Mouse (Mus musculus): Measurements from ENCODE around the gene Csf2rb.

Csf2rb gene

GRCm38 (mm10) chr15:78378556-78378955 lies 53.0 kb downstream of the Csf2rb start:
- no peak for DNase-seq (ENCODE audit: low spot score in 2 of 2)

DNA sequence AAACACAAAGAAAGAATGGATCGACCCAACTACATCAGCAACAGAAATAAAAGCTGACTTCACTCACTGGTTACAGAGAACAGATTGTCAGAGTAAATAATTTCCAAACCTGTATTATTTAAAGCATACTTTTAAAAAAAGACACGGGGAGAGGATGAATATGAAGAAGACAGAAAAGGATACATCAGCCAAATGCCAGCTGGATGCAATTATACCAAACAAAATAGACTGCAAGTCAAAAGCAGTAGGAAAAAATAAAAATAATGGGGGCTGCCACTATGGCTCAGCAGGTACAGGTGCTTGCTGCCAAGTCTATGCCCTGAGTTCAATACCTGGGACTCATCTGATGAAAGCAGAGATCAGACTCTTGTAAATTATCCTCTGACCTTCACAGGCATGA lies 54.7 kb downstream of the Csf2rb start:
- no peak for DNase-seq (ENCODE audit: low spot score in 2 of 2)

DNA sequence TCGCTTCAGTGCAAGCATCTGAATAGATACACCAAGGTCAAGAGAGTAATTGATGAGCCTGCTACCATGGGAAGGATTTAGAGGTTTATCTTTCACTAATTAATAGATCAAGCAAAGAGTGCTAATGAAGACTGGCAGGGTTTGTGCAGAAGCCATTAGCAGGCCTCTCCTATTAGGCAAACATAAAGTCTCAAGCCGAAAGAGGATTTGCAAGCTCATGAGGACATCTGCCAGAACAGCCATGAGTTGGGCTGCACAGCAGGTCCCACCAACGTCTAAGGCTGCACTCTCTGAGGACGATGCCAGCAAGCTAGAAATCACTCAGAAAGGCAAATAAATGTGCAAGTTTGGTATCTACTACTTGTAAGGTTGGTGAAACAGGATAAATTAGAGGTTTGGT lies 55.2 kb downstream of the Csf2rb start:
- DNase-seq (ENCODE audit: low spot score in 2 of 2), result peak in 1 of 2 experiments; percentile 29

GRCm38 (mm10) chr15:78382115-78382514 lies 56.6 kb downstream of the Csf2rb start:
- DNase-seq (ENCODE audit: low spot score in 2 of 2), result no peak

- peak in 1 of 2 experiments; percentile 59 for DNase-seq (ENCODE audit: low spot score in 2 of 2)
Observed at GRCm38 (mm10) chr15:78383450-78384219, 58.1 kb downstream of the Csf2rb start.

- DNase-seq (ENCODE audit: low spot score in 2 of 2), result peak in 1 of 2 experiments; percentile 51
Observed at GRCm38 (mm10) chr15:78384220-78385116, 58.9 kb downstream of the Csf2rb start.

DNA sequence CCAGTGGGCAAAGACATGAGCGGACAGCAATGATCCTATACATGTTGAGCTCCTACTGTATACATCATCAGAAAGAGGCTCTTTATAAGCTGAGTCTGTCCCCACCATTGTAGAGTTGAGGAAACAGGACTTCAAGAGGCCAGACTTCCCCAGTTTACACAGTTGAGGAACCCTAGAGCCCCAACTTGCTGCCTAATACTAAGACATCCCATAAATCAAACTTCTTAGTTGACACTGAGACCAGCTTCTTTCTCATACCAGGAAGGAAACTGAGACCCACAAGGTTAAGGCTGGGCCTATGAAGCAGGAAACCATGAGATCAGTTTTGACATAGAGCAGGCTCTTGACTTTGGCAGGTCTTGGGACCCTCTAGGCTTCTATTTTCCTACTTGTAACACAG lies 60.0 kb downstream of the Csf2rb start:
- no peak for DNase-seq (ENCODE audit: low spot score in 2 of 2)

DNA sequence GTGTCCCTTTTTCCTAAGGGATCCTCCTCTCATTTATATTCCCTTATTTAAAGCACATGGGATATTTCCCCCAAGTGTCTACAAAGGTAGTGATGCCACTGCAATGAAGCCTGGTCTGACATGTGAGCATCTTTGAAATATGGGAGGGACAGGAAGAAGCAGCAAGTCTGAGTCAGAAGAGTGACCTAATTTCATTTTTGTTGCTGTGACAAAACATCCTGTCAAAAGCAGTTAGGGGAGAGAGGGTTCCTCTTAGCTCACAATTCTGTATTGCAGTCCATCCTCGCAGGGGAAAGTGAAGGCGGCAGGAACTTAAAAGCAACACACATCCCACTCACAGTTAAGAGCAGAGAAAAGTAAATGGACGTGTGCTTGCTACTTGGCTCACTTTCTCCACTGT lies 65.3 kb downstream of the Csf2rb start:
- no peak for DNase-seq (ENCODE audit: low spot score in 2 of 2)

DNA sequence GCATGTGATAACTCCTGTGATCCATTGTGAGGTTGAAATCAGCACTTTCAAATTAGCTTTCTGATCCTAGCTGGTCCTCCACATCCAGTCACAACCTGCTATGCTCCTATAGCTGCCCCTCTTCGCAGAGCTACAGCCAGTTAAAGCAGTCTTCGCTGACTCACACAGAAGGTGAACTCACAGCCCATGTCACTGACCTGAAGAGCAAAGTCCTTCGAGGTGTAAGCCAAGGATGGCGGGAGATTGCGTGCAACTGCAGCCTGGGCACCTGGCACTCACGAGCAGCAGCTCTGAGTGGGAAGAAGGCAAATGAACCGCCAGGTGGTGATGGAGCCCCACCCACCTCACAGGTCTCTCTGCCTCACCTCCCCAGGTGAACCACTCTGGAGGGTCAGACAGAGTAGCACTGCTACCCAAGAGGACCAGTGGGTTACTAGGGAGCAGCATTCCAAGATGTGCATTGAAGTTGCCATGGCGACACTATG lies 70.0 kb downstream of the Csf2rb start, which contains the start of gene Tex33:
Gene Tex33 (minus strand): TSS at position 435 of the 485 bp plus-strand sequence.
- no peak for DNase-seq (ENCODE audit: low spot score in 2 of 2)

DNA sequence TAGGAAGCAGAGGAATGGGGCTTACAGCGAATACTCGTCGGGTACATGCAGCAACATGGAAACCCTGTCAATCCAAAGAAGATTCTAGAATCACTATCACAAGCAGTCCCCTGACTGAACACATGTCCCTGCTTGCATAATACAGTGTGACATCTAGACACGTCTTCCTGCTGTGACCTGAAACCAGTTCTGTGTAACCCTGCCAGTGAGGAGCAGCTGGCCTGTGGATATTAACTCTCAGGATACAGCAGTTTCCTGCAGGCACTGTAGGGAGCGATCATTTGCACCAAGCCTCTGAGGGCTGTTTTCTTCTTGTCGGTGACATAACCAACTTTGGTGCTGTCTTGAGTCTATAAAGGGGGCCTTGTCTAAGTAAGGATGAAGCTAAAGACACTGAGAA lies 75.8 kb downstream of the Csf2rb start:
- DNase-seq (ENCODE audit: low spot score in 2 of 2), result no peak

DNA sequence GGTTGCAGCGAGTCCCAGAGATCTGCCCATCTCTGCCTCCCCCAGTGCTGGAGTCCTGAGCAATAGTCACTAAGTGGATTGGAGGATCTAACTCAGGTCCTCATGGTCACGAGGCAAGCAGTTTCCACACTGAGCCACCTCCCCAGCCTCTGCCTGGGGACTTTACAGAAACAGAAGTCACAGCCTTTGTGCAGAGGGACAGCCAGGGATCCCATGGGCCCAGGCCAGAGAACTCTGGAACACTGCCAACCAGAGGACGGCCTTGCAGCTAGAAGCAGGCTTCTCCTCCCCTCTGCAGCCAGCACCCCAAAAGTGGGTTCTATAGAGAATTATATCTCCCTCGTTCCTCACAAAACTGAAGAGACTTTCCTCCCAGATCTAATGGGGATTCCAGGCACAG lies 76.4 kb downstream of the Csf2rb start:
- peak in 1 of 2 experiments; percentile 42 for DNase-seq (ENCODE audit: low spot score in 2 of 2)

DNA sequence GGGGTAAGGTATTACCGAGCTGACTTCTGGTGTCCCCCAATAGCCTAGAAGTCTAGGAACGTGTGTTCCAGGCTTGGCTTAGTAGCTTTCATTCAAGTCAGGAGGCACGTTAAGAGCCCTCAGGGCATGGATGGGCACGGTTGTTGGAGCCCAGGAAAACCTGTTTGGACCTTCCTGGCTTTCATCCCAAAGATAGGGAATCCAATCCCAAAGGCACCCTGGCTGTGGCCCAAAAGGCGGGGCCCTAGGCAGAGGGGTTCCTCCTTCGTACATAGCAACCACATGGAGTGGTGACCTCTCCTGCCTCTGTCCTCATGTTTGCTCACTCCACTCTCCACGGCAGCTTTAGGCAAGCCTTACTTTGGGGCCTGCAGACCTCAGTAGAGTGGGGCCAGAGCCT lies 76.9 kb downstream of the Csf2rb start:
- DNase-seq (ENCODE audit: low spot score in 2 of 2), result no peak

- DNase-seq (ENCODE audit: low spot score in 2 of 2), result no peak
Observed at GRCm38 (mm10) chr15:78403301-78403741, 77.8 kb downstream of the Csf2rb start.
